Mouse (Mus musculus) megakaryocyte progenitor cell, adult 5-6 weeks (primary cell): ENCODE measurements around the gene Trpm4. TPM values are rescaled to one million over a fixed set of nuclear protein-coding genes. Genes with fewer than 3 reads are reported as not detected.

Experiments used
- ATAC-seq: replicated peaks from 2 replicates; pipeline ENCODE4 v1.8.0; 2016; ENCODE audit warnings: mild to moderate bottlenecking, moderate TSS enrichment, inconsistent platforms; ENCODE audit not compliant: poor library complexity
- total RNA-seq, 2 experiments: library from RNA; stranded (forward) in 1 of 2; stranded (reverse) in 1 of 2; fragments of 157-497, 149-512 nt in 1 of 2; fragments of 200-1000 nt in 1 of 2; gene quantifications; 2 replicates each; pipeline versions ENCODE4 v1.2.3 to v1.2.4; 2015 to 2017

The Trpm4 gene
- total RNA-seq, 2 experiments from 2014 or later = 1.2 to 1.8 TPM

GRCm38 (mm10) chr7:45355318-45356020 lies 21.9 kb upstream of the Trpm4 start:
- no peak for ATAC-seq

- ATAC-seq = no peak
Observed at GRCm38 (mm10) chr7:45353041-45353440, 19.5 kb upstream of the Trpm4 start.

GRCm38 (mm10) chr7:45346905-45347304 lies 13.3 kb upstream of the Trpm4 start:
- ATAC-seq = no peak

GRCm38 (mm10) chr7:45343543-45343942 lies 10.0 kb upstream of the Trpm4 start:
- no peak for ATAC-seq

- ATAC-seq = no peak
Observed at GRCm38 (mm10) chr7:45342081-45342480, 8.5 kb upstream of the Trpm4 start.

GRCm38 (mm10) chr7:45341303-45341702 lies 7.7 kb upstream of the Trpm4 start:
- ATAC-seq = peak; percentile 81

GRCm38 (mm10) chr7:45340669-45341068 lies 7.1 kb upstream of the Trpm4 start:
- peak; percentile 42 for ATAC-seq

- ATAC-seq = no peak
Observed at GRCm38 (mm10) chr7:45340066-45340442, 6.5 kb upstream of the Trpm4 start.

GRCm38 (mm10) chr7:45339410-45340065 lies 6.0 kb upstream of the Trpm4 start:
- peak; percentile 59 for ATAC-seq

- no peak for ATAC-seq
Observed at GRCm38 (mm10) chr7:45338161-45338911, 4.8 kb upstream of the Trpm4 start.

- ATAC-seq = no peak
Observed at GRCm38 (mm10) chr7:45337469-45337868, 3.9 kb upstream of the Trpm4 start.

- ATAC-seq = no peak
Observed at GRCm38 (mm10) chr7:45336319-45336718, 2.7 kb upstream of the Trpm4 start.

- no peak for ATAC-seq
Observed at GRCm38 (mm10) chr7:45335056-45335455, 1.5 kb upstream of the Trpm4 start, which contains the start of gene Hrc. Gene Hrc, plus strand, starts transcription at chr7:45335290.

GRCm38 (mm10) chr7:45334605-45335004 lies 1.0 kb upstream of the Trpm4 start:
- no peak for ATAC-seq

GRCm38 (mm10) chr7:45332685-45333425 lies 725 bp downstream of the Trpm4 start:
- peak; percentile 51 for ATAC-seq

- no peak for ATAC-seq
Observed at GRCm38 (mm10) chr7:45331502-45331901, 2.1 kb downstream of the Trpm4 start.

- ATAC-seq = no peak
Observed at GRCm38 (mm10) chr7:45328841-45329475, 4.6 kb downstream of the Trpm4 start.

- ATAC-seq = no peak
Observed at GRCm38 (mm10) chr7:45325800-45326199, 7.8 kb downstream of the Trpm4 start.

GRCm38 (mm10) chr7:45323069-45323468 lies 10.5 kb downstream of the Trpm4 start:
- no peak for ATAC-seq

- no peak for ATAC-seq
Observed at GRCm38 (mm10) chr7:45322245-45322644, 11.3 kb downstream of the Trpm4 start.

- no peak for ATAC-seq
Observed at GRCm38 (mm10) chr7:45316536-45316935, 17.0 kb downstream of the Trpm4 start.
